Mouse (Mus musculus) v-Abl transformed pro-B cells (cell line): Measurements from ENCODE around the gene Zfp513.
"Not testable (repeated sequence)": the region's sequence is repeated elsewhere in the genome, so short reads cannot be mapped to it uniquely, and the experiment has no call there.

Source experiments
- in situ Hi-C, 2 experiments: fragments of 400-800 bp; cut with MboI; formaldehyde crosslinking; loops; one replicate each; pipeline ENCODE4 v1.15.1; 2025; ENCODE audit not compliant: unreplicated experiment in 2 of 2

Zfp513 gene

DNA sequence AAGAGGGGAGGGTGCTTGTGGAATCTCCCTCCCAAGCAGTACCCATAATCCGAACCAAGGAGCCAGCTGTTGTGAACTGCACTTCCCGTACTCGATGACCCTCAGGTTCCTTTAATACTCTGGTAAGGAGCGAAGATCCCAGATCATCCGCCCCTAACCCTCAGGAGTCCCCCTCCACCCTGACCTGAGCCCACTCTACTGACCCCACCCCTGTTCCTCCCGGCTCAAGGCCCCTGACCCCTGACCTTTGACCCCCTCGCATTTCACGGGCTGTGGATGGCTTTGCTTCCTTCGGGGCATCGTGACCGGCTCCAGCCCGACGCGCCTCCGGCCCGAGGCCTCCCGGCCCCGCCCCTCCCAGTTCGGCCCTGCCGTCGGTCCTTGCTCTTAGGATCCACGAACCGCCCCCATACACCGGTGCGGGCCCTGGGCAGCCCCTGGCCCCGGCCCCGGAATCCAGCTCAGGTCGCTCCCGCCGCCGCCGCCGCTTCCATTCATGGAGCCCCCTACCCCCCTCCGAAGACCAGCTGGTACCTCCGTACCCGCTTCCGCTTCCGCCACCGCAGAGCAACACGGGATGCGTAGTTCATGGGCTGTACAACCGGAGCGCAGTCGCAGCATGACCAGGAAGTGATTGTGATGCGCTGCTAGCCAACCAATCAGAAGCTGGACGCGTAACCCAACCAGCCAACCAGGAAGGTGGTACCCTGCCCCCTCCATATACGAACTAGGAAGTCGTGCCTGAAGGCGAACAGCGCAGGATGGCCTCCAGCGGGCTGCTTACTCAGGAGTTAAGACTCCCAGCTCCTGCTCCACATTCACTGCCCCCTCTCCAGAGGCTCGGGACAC lies at the start of gene Zfp513:
TSS of gene Zfp513 (minus strand) at position 562 of the 849 bp plus-strand sequence.
- in situ Hi-C loops = loop anchor here in 1 of 2 experiments (5.0 kb wide), 1 partner anchor 95 kb away; the partner anchor contains the start of genes Fndc4 and Gckr

DNA sequence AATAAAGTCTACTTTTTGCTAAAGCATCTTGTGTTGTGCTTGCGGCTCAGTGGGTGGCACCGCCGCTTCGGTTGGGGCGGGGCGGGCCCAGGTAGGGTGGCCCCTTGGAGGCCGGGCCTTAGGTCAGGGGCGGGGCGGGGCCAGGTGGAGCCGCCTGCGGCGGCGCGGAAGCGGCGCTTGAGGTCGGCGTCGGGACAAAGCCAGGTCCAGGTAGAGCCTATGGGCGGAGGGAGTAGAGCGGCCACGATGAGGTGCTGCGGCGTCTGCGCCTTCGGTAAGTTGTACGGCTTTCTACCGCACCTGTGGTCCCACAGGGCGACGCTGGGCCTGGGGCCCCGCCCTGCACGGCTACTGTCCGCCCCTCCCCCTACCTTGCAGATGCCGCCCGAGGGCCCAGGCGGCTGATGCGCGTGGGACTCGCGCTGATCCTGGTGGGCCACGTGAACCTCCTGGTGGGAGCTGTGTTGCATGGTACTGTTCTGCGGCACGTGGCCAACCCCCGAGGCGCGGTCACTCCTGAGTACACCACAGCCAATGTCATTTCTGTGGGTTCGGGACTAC lies 49.5 kb upstream of the Zfp513 start, which contains the start of gene Krtcap3:
TSS of gene Krtcap3 (plus strand) at position 151 of the 561 bp plus-strand sequence.
- in situ Hi-C loops = no loop called here

DNA sequence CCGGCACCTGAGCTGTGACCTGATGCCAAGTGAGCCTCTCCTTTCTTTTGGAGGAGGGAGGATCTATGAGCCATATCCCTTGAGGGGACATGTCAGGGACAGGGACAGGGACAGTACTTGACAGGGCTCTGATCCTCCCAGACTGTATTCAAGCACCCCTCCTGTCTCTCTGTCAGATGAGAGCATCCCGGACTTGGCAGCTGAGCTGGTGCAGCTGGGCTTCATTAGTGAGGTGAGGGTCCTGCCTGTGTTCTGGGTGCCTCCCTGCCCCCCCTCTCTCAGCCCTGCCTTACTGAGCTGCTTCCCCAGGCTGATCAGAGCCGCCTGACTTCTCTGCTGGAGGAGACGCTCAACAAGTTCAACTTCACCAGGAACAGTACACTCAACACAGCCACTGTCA lies 48.6 kb upstream of the Zfp513 start:
- in situ Hi-C loops = no loop called here

DNA sequence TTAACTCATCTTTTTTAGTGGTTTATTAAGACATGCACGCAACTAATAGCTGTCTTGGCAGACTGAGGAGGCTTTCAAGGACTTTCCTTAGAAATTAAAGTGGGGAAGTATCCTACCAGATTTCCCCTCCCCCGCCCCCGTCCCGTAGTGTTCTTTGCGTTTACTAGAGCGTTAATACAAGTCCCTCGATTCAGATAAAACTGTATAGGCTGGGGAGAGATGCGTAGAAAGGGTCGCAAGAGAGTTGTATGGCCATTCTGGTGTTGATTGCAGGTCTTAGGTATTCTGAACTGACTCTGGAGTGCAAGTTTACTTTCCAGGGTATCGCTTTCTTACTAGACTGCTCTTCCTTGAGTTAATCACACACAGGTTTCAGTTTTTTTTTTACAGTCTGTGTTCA lies 40.1 kb upstream of the Zfp513 start:
- in situ Hi-C loops = loop anchor here in 1 of 2 experiments (5.0 kb wide), 1 partner anchor 45 kb away; no protein-coding TSS in a partner anchor

DNA sequence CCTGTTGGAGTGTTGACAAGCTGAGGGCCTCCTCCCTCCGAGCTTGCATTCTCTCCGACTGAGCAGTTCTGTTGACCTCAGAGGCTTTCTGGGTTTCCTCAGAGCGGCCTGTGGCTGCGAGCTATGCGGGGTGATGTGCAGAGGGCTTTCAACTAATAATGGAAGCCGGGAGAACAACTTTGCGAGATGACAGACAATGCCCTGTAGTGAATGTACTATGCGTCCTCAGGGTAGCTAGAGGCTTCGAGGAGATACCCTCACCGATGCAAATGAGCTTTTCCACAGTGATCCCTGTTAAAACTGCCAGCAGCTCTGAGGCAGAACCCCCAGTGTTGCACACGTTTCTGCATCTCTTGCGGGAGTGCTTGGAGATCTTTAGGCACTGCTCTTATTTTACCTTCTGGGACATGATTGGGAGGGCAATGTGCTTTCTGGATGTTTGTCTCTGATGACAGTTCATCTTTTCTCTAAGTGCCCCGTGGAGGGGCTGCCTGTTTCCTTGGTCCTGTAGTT lies 39.5 kb upstream of the Zfp513 start:
- in situ Hi-C loops = loop anchor here in 1 of 2 experiments (5.0 kb wide), 1 partner anchor 46 kb away; no protein-coding TSS in a partner anchor

DNA sequence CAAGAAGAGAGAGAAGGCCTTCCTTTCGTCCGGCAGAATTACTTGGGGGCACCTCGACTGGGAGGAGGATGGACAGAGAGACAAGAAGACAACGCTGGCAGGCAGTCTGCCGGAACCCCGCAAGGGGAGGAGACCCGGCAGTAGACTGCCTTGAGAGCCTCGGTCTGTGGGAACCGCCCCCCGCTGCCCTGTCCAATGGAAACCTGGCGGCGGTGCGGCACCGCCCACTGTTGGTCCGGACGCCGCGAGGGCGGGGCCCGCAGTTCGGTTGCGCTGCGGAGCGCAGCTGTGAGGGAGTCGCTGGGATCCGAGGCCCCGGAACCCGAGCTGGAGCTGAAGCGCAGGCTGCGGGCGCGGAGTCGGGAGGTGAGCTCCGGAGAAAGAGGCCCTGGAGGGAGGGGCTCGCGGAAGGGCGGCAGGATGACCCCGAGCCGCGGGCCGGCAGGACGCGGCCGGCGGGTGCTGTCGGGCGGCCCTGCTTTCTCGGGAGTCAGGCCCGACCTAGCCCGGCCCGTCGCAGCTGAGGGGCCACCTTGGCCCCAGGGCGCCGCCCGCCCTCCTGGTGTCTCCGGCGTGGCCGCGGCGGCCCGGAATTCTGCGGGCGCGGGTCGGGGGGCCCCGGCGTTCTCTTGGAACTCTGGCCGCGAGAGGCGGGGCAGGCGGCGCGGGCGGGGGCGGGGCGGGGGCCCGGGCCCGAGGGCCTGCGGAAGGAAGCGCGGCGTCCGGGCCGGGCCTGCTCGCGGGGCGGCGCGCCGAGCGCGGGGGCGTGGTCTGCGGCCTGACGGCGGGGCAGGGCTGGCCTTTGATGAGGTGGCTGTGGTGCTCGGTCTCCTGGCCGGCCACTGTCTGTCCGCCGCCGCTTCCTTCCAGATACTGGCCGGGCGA lies 38.8 kb upstream of the Zfp513 start, which contains the start of the genes Nrbp1 and Gm9970:
TSS of gene Nrbp1 (plus strand) at position 228 of the 885 bp plus-strand sequence.
TSS of gene Gm9970 (minus strand) at position 596 of the 885 bp plus-strand sequence.
- in situ Hi-C loops = loop anchor here in 1 of 2 experiments (5.0 kb wide), 1 partner anchor 46 kb away; no protein-coding TSS in a partner anchor

DNA sequence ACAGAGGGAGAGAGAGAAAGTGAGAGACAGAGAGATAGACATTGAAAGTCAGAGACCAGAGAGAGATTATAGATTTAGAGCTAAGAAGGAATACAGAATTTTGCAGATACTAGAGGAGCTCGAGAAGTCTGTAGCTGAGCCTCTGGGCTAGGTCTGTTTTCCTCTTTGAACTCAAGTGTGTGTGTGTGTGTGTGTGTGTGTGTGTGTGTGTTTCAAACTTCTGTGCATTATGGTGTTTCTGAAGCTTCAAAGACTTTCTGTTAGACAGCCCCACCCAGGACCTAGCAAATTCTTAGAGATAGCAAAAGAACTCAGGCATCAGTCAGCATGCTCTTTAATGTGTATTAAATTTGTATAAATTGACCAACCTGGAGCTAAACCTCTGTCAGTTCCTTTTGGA lies 24.5 kb upstream of the Zfp513 start:
- in situ Hi-C loops = no loop called here

DNA sequence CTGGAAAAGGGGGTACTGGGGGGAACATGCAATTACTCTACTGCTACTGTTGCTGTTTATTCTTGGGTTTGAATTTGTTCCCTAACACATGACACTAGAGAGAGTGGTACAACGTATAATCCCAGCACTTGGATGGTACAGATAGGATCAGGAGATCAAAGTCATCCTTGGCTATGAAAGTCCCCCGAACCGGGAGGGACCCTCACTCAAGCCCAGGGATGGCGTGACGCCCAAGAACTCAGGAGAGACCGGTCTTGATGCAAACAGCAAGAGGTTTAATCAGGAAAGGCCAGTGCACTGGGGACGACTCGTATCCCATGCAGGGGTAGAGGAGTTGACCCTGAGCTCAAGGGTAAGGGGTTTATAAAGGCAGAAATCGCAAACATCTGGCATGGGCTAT lies 20.6 kb upstream of the Zfp513 start:
- in situ Hi-C loops = no loop called here

DNA sequence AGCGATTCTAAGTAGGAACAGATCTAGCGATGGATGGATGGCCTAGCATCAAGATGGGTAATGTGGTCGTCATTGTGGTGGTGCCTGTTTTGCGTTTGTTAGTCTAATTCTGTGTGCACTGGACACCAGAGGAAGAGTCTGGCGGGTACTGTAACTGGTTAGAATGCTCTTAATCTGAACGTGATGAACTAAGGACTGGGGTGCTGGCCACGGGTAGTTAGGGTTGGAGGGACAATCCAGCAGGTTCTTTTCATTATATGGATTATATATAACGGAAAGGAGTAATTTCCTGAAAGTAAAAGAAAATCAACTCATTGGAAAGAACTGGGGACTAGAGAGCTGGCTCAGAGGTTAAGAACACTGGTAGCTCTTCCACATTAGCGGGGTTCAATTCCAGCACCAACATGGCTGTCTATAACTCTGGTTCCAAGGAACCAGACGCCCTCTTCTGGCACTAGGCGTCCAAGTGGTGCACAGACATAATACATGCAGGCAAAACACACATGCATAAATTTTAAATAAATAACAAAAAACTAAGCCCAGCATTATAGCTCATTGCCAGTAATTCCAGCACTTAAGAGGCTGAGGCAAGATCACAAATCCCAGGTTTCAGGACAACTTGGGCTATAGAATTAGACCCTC lies 19.3 kb upstream of the Zfp513 start:
- in situ Hi-C loops = no loop called here

DNA sequence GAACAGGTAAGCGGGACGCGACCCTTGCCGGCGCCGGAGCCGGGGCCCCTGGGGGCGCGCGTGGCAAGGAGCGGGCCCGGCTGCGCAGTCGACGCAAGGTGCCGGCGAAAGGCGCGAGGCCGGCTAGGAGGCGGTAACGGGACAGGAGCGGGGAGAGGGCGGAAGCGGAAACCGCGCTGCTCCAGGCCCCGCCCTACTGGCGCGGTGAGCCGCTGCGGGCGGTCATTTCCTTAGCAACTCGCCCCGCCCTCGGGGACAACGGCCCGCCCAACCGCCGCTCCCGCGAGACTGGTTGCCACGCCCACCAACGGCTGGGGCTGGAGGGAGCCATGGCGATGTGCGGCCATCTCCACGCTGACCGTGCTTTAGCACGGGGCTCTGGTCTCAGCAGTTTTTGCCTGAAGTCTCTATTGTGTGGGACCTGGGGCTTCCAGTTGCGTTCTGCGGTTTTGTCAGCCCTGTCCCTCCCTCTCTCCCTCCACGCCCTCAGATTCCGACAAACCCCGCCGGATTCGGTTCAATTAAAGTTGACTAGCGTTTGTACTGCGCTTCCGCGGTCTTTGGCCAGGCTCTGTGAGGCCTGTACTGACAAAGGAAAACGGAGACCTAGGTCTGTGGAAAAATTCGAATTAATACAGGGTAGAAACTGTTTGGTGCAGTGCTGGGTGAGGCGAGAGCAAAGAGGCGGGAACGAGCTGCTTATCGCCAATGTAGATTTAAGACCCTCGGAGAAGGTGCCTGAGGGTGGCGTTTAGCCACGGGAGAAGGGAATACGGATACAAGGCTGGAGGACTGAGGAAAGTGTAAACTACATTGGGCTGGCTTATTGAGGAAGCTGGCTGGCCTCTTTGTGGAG lies 18.6 kb upstream of the Zfp513 start, which contains the start of gene Ppm1g:
TSS of gene Ppm1g (minus strand) at position 240 of the 856 bp plus-strand sequence.
- in situ Hi-C loops = no loop called here

DNA sequence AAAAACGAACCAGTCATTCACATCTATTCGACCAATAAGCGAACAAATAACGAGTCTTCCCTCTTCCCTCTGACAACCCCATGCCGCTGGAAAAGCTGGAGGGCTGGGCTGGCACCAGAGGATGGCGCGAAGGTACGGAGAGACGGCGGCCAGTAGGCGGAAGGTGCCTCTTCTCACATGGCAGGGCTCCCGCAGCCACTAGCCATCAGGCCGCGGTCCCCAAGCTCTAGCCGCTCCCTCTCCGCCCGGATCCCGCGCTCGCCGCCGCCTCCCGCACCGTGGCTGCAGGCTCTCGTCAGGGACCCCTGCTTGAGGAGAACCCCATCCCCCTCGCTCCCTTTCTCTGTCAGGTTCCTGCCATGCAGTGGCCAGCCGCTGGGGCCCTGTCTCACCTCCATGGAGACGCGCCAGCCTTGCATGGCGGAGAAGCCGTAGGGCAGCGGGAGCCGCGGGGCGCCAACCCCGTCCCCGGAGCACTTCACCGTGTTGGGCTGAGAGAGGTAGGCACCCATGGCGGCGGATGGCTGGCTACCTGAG lies 17.9 kb upstream of the Zfp513 start:
- in situ Hi-C loops = no loop called here

DNA sequence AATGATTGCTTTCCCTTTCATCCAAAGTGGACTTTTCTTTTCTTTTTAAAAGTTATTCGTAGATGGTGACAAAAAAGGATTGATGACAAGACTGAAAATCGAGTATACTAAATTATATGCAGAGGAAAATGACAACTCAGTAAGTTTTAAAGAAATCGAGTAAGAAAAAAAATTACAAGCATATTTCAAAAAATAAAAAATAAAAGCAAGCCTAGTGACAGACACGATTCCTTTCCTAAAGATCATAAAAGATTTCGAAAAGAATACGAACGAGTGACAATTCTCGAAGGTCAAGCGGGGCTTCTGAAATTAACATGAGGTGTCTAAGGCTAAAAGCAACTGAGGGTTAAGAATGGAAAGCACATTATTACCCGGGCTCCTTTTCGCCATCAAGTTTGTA lies 17.4 kb upstream of the Zfp513 start:
- in situ Hi-C loops = no loop called here

DNA sequence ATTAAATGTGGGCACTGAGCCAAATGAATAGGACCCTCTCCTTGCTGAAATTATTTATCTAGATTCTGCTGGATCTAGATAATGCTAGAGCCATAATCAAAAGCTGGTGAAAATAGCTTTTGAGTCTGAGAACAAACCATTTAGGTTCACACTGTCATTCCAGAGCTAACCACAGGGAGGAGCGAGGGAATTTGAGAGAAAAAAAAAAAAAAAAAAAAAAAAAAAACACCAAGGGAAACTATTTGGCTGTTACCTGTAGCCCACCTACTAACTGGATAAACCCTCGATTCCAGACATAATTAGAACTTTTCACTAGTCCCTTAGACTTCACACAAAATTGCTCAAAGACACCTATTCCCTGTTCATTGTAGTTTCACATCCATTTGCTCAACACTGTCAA lies 17.0 kb upstream of the Zfp513 start:
- in situ Hi-C loops = no loop called here

DNA sequence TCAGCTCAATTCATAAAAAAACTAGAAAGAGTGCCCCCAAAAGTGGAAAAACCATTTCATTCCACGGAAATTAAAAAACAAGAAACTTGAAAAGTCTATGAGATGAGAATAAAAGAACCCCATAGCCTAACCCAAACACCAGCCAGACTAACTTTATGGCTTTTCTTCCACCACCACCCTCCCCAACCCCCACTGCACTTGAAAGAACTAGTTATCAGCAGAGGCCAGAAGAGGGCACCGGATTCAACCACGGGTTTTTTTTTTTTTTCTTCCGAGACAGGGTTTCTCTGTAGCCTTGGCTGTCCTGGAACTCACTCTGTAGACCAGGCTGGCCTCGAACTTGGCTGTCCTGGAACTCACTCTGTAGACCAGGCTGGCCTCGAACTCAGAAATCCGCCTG lies 16.2 kb upstream of the Zfp513 start:
- in situ Hi-C loops = no loop called here

DNA sequence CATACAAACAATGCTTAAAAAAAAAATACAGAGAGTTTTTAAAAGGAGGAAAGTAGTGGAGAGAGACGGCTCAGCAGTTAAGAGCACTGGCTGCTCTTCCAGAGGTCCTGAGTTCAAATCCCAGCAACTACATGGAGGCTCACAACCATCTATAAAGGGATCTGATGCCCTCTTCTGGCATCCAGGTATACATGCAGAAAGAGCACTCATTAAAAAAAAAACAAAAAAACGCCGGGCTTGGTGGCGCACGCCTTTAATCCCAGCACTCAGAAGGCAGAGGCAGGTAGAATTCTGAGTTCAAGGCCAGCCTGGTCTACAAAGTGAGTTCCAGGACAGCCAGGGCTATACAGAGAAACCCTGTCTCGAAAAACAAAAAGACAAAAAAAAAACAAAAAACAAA lies 14.5 kb upstream of the Zfp513 start:
- in situ Hi-C loops = not testable (repeated sequence)

DNA sequence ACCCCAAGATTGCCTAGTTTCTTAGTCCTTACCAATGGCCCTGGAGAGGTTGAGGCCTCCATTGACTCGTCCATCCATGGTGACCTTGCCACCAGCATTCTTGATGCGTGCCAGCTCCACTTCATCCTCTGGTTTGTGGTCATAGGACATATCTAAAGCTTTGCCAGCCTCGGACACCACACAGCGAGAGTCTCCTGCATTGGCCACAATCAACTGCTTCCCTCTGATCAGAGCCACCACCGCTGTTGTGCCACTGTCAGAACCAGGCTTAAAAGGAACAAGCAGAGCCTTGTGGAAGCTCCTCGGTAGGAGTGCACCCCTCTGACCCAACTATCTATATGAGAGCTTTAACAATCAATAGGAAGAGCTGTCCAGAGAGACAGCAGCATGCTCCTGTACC lies 2.3 kb upstream of the Zfp513 start:
- in situ Hi-C loops = loop anchor here in 1 of 2 experiments (5.0 kb wide), 1 partner anchor 93 kb away; the partner anchor contains the start of genes Fndc4 and Gckr

DNA sequence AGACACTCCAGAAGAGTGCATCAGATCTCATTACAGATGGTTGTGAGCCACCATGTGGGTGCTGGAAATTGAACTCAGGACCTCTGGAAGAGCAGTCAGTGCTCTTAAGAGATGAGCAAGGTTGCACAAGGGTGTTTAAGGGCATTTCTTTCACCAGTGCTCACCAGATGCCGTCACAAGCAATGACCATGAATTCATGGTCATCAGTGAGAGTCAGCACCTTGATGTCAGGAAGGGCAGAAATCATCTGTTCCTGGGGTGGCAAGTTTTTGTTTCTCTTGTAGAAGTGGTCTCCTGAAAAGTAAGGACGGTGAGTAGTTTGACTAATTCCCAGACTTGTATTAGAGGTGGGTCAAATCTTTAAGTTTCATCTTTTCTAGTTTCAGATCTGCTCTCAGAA lies 1.8 kb upstream of the Zfp513 start:
- in situ Hi-C loops = loop anchor here in 1 of 2 experiments (5.0 kb wide), 1 partner anchor 93 kb away; the partner anchor contains the start of genes Fndc4 and Gckr

DNA sequence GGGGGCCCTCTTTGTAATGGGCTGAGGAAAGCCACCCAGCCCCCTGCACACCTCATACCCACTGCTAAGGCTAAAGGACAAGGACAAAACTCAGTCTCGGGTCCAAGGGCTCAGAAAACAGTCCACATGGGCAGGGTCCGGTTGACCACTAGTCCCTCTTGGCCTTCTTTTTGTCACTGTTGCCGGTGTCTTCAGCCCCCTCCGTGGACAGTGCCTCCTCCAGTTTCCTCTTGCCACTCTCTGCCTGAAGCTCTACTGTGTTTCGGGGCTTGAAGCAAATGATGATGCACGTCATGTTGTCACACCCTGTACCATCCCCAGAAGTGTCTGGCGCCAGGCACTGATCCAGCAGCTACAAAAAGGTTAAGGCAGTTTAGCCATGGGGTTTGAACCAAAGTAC lies 830 bp upstream of the Zfp513 start:
- in situ Hi-C loops = loop anchor here in 1 of 2 experiments (5.0 kb wide), 1 partner anchor 94 kb away; the partner anchor contains the start of genes Fndc4 and Gckr
